Mouse (Mus musculus): ENCODE measurements at regions not wholly inside any gene's neighbourhood (a gene's known extent, or its start where the extent isn't known, plus 50 kb on each side); places are given as distances from the start of the nearest gene placed in this dataset.

GRCm38 (mm10) chr9:118204456-118204855, 54.5 kb upstream of the Cmc1 start:
- no peak for DNase-seq (ENCODE audit: inconsistent ontology term)

GRCm38 (mm10) chr9:118206483-118206882, 56.5 kb upstream of the Cmc1 start:
- DNase-seq (ENCODE audit: inconsistent ontology term) = no peak

- DNase-seq (ENCODE audit: inconsistent ontology term) = no peak
Observed at GRCm38 (mm10) chr9:118219696-118220095, 69.7 kb upstream of the Cmc1 start.

GRCm38 (mm10) chr9:118221186-118221585, 71.2 kb upstream of the Cmc1 start:
- DNase-seq (ENCODE audit: inconsistent ontology term) = no peak

- DNase-seq (ENCODE audit: inconsistent ontology term) = peak; percentile 47
Observed at GRCm38 (mm10) chr9:118227401-118228061, 77.6 kb upstream of the Cmc1 start.

- no peak for DNase-seq (ENCODE audit: inconsistent ontology term)
Observed at GRCm38 (mm10) chr9:118228691-118229427, 78.9 kb upstream of the Cmc1 start.

GRCm38 (mm10) chr9:118240711-118241110, 90.7 kb upstream of the Cmc1 start:
- DNase-seq (ENCODE audit: inconsistent ontology term) = no peak

GRCm38 (mm10) chr9:118246820-118247628, 97.0 kb upstream of the Cmc1 start:
- DNase-seq (ENCODE audit: inconsistent ontology term) = peak; percentile 39

GRCm38 (mm10) chr9:118253829-118254228, 103.9 kb upstream of the Cmc1 start:
- no peak for DNase-seq (ENCODE audit: inconsistent ontology term)

- no peak for DNase-seq (ENCODE audit: inconsistent ontology term)
Observed at GRCm38 (mm10) chr9:118255200-118255733, 105.3 kb upstream of the Cmc1 start.

- DNase-seq (ENCODE audit: inconsistent ontology term) = peak; percentile 29
Observed at GRCm38 (mm10) chr9:118255751-118256266, 105.8 kb upstream of the Cmc1 start.

- no peak for DNase-seq (ENCODE audit: inconsistent ontology term)
Observed at GRCm38 (mm10) chr9:118266298-118266697, 116.3 kb upstream of the Cmc1 start.

- DNase-seq (ENCODE audit: inconsistent ontology term) = peak; percentile 52
Observed at GRCm38 (mm10) chr9:118271681-118272080, 121.7 kb upstream of the Cmc1 start.

GRCm38 (mm10) chr9:118272713-118273407, 122.9 kb upstream of the Cmc1 start:
- DNase-seq (ENCODE audit: inconsistent ontology term) = no peak

- no peak for DNase-seq (ENCODE audit: inconsistent ontology term)
Observed at GRCm38 (mm10) chr9:118285481-118285880, 135.5 kb upstream of the Cmc1 start.

GRCm38 (mm10) chr9:118287606-118288005, 137.6 kb upstream of the Cmc1 start:
- no peak for DNase-seq (ENCODE audit: inconsistent ontology term)

- DNase-seq (ENCODE audit: inconsistent ontology term) = no peak
Observed at GRCm38 (mm10) chr9:118292836-118293235, 142.9 kb upstream of the Cmc1 start.

GRCm38 (mm10) chr9:118294011-118294410, 144.0 kb upstream of the Cmc1 start:
- no peak for DNase-seq (ENCODE audit: inconsistent ontology term)

GRCm38 (mm10) chr9:118302785-118303384, 152.9 kb upstream of the Cmc1 start:
- no peak for DNase-seq (ENCODE audit: inconsistent ontology term)

- DNase-seq (ENCODE audit: inconsistent ontology term) = no peak
Observed at GRCm38 (mm10) chr9:118318357-118319140, 159.5 kb upstream of the Eomes start.
